Mouse (Mus musculus) G1E (cell line): ENCODE measurements around the gene Atrn. TPM values are rescaled to one million over a fixed set of nuclear protein-coding genes. Genes with fewer than 3 reads are reported as not detected.

Source experiments
- ATAC-seq: 2 replicates; pipeline ENCODE4 v1.8.0; 2016; ENCODE audit warnings: mild to moderate bottlenecking; ENCODE audit not compliant: insufficient number of reproducible peaks, poor library complexity, low FRiP score, severe bottlenecking; ENCODE audit errors: extremely low read depth
- DNase-seq: peaks from one replicate; pipeline ENCODE4 v3.0.0; 2012; ENCODE audit warnings: low spot score
- H3K27me3 ChIP-seq: 2 replicates; pipeline ENCODE4 v1.6.1; 2012; ENCODE audit warnings: mild to moderate bottlenecking, low read length, inconsistent platforms; ENCODE audit not compliant: insufficient read depth
- H3K36me3 ChIP-seq: replicated peaks from 2 replicates; pipeline ENCODE3; 2012; ENCODE audit warnings: mild to moderate bottlenecking, inconsistent platforms
- H3K4me1 ChIP-seq: 2 replicates; pipeline ENCODE4 v1.6.1; 2012; ENCODE audit warnings: low read depth, low read length, inconsistent platforms, mixed read lengths; ENCODE audit not compliant: insufficient read depth
- H3K4me3 ChIP-seq: 2 replicates; pipeline ENCODE4 v1.5.1; 2012; ENCODE audit warnings: low read depth, mild to moderate bottlenecking, inconsistent platforms, low read length, moderate library complexity, mixed read lengths
- H3K9me3 ChIP-seq: replicated peaks from 2 replicates; pipeline ENCODE4 v1.6.1; 2012; ENCODE audit warnings: inconsistent platforms
- CTCF ChIP-seq: IDR thresholded peaks from 2 replicates; pipeline ENCODE4 v1.5.1; 2012; ENCODE audit warnings: low read depth, low read length, inconsistent platforms, mixed read lengths
- GATA1 ChIP-seq: IDR thresholded peaks from 2 replicates; pipeline ENCODE4 v1.6.1; 2012; ENCODE audit warnings: borderline replicate concordance, low read length, inconsistent platforms, mixed read lengths
- GATA2 ChIP-seq: IDR thresholded peaks from 2 replicates; pipeline ENCODE4 v1.6.1; 2012; ENCODE audit warnings: low read depth, low read length, inconsistent platforms, borderline replicate concordance
- POLR2AphosphoS5 ChIP-seq: IDR thresholded peaks from 2 replicates; pipeline ENCODE4 v1.6.1; 2012; ENCODE audit warnings: low read depth, low read length, inconsistent platforms; ENCODE audit not compliant: insufficient replicate concordance
- TAL1 ChIP-seq: conservative IDR thresholded peaks from 2 replicates; pipeline ENCODE4 v1.6.1; 2012; ENCODE audit warnings: low read depth, low read length, inconsistent platforms, mixed read lengths
- polyA plus RNA-seq: library from polyadenylated mRNA; stranded (reverse); fragments of >175 nt; gene quantifications from 2 replicates; pipeline ENCODE4 v1.2.3, GENCODE M21; 2012
- total RNA-seq, 2 experiments: library from RNA; stranded (forward) in 1 of 2; stranded (reverse) in 1 of 2; fragments of 200-1000 nt in 1 of 2; fragments of >200 nt in 1 of 2; fragmentation: Nextera tagmentation in 1 of 2; gene quantifications; 2 replicates each; pipeline ENCODE4 v1.2.3; 2014 to 2017

The Atrn gene
- total and polyA plus RNA-seq, 3 experiments, result 1.8 to 17.2 (median 10.6) TPM

GRCm38 (mm10) chr2:130929994-130930393 is 23.7 kb downstream of the Atrn start:
- Histone ChIP-seq H3K4me3 (no peak overlapping the region), H3K36me3 (peaks cover 18% of the 10 kb centered on the region), H3K27me3 (no peaks in the 10 kb centered on the region), H3K4me1 (no peaks in the 10 kb centered on the region), H3K9me3 (no peaks in the 10 kb centered on the region)
- no peak for TF ChIP-seq CTCF
- no peak for TF ChIP-seq POLR2AphosphoS5
- no peak for ATAC-seq
- DNase-seq, result no peak

- peaks cover 28% of the 10 kb centered on the region for H3K36me3 ChIP-seq
- no peak for ATAC-seq
Measured at GRCm38 (mm10) chr2:130932865-130933264, 26.6 kb downstream of the Atrn start.

DNA sequence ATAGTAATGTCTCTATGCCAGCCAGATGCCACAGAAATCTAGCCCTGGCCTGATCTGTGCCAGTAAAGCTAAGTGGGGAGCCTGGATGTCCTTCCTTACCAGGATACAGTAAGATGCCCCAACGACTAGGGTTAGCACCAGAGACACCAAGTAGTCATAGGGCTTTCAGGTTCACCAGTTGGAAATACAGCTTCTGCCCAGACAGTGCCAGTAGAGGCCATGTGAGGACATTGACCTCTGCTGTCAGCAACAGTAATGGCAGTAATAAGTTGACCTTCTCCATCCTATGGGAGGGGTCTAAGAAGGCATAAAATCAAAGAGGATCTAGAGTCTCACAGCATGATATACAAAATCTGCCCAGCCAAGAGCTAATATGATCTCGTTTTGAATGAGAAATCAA is 43.5 kb downstream of the Atrn start:
- Histone ChIP-seq H3K4me3 (no peak overlapping the region), H3K9me3 (no peaks in the 10 kb centered on the region), H3K27me3 (no peaks in the 10 kb centered on the region), H3K4me1 (no peaks in the 10 kb centered on the region), H3K36me3 (peaks cover 48% of the 10 kb centered on the region)
- TF ChIP-seq POLR2AphosphoS5 (no peak), GATA2 (no peak), TAL1 (no peak), CTCF (no peak), GATA1 (no peak)
- DNase-seq, result no peak
- no peak for ATAC-seq

More at GRCm38 (mm10) chr2:130932865-130933264, 26.6 kb downstream of the Atrn start:
- TF ChIP-seq CTCF (no peak), POLR2AphosphoS5 (no peak), GATA1 (no peak)
- H3K4me1 ChIP-seq, result no peaks in the 10 kb centered on the region
- H3K9me3 ChIP-seq, result no peaks in the 10 kb centered on the region
- no peak for DNase-seq
- H3K4me3 ChIP-seq, result no peak overlapping the region
- no peaks in the 10 kb centered on the region for H3K27me3 ChIP-seq

DNA sequence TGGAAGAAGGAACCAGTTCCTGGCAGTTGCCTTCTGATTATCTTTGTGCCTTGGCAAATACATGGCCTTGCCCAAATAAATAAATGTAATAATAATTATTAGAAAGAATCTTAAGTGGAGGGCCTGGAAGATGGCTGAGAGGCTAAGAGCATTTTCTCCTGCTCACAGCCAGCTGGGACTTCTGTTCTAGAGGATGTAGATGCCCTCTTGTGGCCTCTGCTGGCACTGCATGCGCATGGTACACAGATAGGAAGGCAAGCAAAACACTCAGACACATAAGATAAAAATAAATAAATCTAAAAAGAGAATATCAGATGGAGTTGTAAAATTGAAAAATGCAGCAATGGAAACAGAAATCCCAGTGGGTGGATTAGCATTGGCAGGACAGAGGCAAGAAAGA is 44.3 kb downstream of the Atrn start:
- Histone ChIP-seq H3K36me3 (peaks cover 51% of the 10 kb centered on the region), H3K4me1 (no peaks in the 10 kb centered on the region), H3K27me3 (no peaks in the 10 kb centered on the region), H3K9me3 (no peaks in the 10 kb centered on the region), H3K4me3 (no peak overlapping the region)
- DNase-seq, result peak; percentile 22
- TF ChIP-seq CTCF (peak; percentile 81; the same call in 1 of the 2 replicates), TAL1 (no peak), GATA2 (no peak)
- no peak for ATAC-seq

GRCm38 (mm10) chr2:130958906-130959305 is 52.6 kb downstream of the Atrn start:
- ATAC-seq (no peak), DNase-seq (no peak)
- no peaks in the 10 kb centered on the region for H3K27me3 ChIP-seq
- TF ChIP-seq CTCF (no peak), GATA2 (no peak), POLR2AphosphoS5 (no peak), TAL1 (no peak), GATA1 (no peak)
- H3K36me3 ChIP-seq, result peaks cover 44% of the 10 kb centered on the region
- H3K9me3 ChIP-seq, result no peaks in the 10 kb centered on the region
- no peak overlapping the region for H3K4me3 ChIP-seq
- no peaks in the 10 kb centered on the region for H3K4me1 ChIP-seq

DNA sequence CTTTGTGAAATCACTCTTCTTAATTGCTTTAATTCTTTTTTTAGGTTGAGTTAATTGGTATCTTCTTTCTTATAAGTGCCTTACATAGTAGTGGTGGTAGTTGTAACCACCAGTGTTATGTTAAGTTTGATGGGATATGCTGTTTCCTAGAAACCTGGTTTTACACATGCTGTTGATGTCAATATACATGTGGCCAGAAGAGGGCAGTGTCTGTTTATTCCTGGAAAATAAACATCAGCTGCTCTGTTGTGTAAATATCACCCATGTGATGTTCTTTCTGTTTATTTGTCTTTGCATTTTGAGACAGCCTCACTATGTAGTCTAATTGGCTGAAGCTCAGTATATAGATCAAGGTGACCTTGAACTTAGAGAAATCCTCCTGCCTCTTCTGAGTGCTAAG is 55.6 kb downstream of the Atrn start:
- no peak for DNase-seq
- no peak for ATAC-seq
- Histone ChIP-seq H3K4me1 (no peaks in the 10 kb centered on the region; the same call in 1 of the 2 replicates), H3K36me3 (peaks cover 38% of the 10 kb centered on the region), H3K27me3 (no peaks in the 10 kb centered on the region), H3K4me3 (no peak overlapping the region), H3K9me3 (no peaks in the 10 kb centered on the region)
- TF ChIP-seq CTCF (0 out of 2 replicates have a peak, but pooled peaks have one; percentile 44), GATA2 (no peak), GATA1 (no peak)

GRCm38 (mm10) chr2:130965042-130965441 is 58.7 kb downstream of the Atrn start:
- Histone ChIP-seq H3K4me1 (peaks cover 12% of the 10 kb centered on the region), H3K9me3 (no peaks in the 10 kb centered on the region), H3K4me3 (no peak overlapping the region), H3K36me3 (peaks cover 20% of the 10 kb centered on the region), H3K27me3 (no peaks in the 10 kb centered on the region)
- TF ChIP-seq GATA2 (no peak), CTCF (no peak), TAL1 (no peak), GATA1 (no peak), POLR2AphosphoS5 (no peak)
- no peak for DNase-seq
- ATAC-seq, result no peak
